Mouse (Mus musculus): Measurements from ENCODE around the gene Tradd. TPM values are rescaled to one million over a fixed set of nuclear protein-coding genes. Genes with fewer than 3 reads are reported as not detected.

The Tradd gene
- total and polyA plus RNA-seq, 3 experiments = 3.9 to 4.9 (median 4.6) TPM

DNA sequence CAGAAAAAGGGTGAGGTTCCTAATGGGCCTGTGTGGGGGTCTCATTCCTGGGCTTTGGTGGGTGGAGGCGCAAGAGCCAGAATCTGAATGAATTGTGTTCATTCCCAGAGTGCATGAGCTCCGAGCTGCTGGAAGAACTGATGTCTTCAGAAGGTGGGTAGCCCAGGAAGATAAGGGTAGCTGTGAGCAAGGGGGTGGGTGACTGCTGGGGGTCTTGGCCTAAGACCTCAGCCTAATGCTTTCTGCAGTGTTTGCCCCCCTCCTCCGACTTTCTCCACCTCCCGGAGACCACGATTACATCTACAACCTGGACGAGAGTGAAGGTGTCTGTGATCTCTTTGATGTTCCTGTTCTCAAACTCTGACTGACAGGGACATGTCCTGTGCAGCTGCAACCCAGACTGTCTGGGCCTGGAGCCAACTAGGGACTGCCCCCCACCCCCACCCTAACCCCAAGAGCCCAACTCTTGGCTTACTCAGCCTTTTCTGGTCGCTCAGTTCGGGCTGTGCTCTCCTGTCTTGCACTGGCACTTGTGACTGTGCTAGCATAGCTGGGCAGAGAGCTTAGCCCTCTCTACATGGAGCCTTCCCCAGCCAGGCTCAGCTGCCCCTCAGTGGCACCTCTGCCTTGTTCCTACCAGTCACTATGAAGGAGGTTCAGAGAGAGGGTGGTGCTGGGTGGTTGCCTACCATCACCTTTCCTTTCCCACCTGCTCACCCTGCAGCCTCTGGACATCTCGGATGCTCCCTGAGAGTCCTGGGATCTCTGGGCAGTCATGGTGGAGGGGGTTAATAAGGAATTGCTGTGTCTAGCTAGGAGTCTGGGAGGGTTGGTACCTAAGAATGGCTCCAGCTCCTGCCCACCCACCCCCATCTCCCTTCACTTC lies 40.2 kb upstream of the Tradd start:
- 41% methylated on average over 9 of the region's 9 CpGs for WGBS
- Histone ChIP-seq H3K4me1 (ENCODE audit: control insufficient read depth, insufficient read depth, low read length) (peaks cover 2% of the 10 kb centered on the region), H3K27ac (no peak overlapping the region), H3K4me3 (no peak overlapping the region), H3K9ac (ENCODE audit: low read depth, low read length) (no peak overlapping the region), H3K27me3 (ENCODE audit: control insufficient read depth, insufficient read depth, low read length) (no peaks in the 10 kb centered on the region), H3K79me2 (replicated peaks; ENCODE audit: control insufficient read depth, insufficient read depth, low read length) (no peaks in the 10 kb centered on the region), H3K36me3 (ENCODE audit: control insufficient read depth, insufficient read depth, low read length) (no peaks in the 10 kb centered on the region)
- no peak for TF ChIP-seq CTCF (IDR thresholded peaks at IDR 0.05)
- TF ChIP-seq POLR2A (IDR thresholded peaks at IDR 0.05; ENCODE audit: insufficient read depth, low read depth, low read length) = peak; percentile 45; the same call in 1 of the 2 replicates
- TF ChIP-seq EP300 (IDR thresholded peaks at IDR 0.05; ENCODE audit: insufficient read depth, low read depth, low read length) = 0 out of 2 replicates have a peak, but pooled peaks have one; percentile 21
- intact Hi-C loops (cut with DNase I) = no loop called here
- peak in 1 of 2 experiments; percentile 21 for DNase-seq

DNA sequence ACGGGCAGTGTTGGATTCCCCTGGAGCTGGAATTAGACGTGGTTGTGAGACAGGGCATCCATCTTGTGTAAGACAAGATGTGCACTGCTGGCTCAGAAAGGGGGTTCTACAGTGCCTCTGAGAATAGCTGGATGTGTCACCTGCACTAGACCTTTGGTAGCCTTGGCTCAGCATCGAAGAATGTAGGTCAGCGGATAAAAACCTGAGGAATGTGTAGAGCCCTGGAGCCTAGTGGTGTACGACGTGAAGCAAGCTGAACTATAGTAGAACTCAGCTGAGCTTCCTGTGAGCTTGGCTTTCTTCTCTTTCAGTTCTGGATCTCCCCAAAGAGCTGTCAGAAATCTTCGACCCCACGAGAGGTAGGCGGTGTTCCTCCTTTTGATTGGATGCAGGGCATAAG lies 39.5 kb upstream of the Tradd start:
- intact Hi-C loops (cut with DNase I) = no loop called here
- Histone ChIP-seq H3K27me3 (ENCODE audit: control insufficient read depth, insufficient read depth, low read length) (no peaks in the 10 kb centered on the region), H3K9ac (ENCODE audit: low read depth, low read length) (no peak overlapping the region), H3K4me1 (ENCODE audit: control insufficient read depth, insufficient read depth, low read length) (peaks cover 2% of the 10 kb centered on the region), H3K27ac (no peak overlapping the region), H3K36me3 (ENCODE audit: control insufficient read depth, insufficient read depth, low read length) (peaks cover 2% of the 10 kb centered on the region), H3K79me2 (replicated peaks; ENCODE audit: control insufficient read depth, insufficient read depth, low read length) (no peaks in the 10 kb centered on the region), H3K4me3 (no peak overlapping the region)
- DNase-seq = no peak
- 59% methylated on average over 9 of the region's 9 CpGs for WGBS
- no peak for TF ChIP-seq EP300 (IDR thresholded peaks at IDR 0.05; ENCODE audit: insufficient read depth, low read depth, low read length)
- TF ChIP-seq CTCF (IDR thresholded peaks at IDR 0.05) = no peak
- TF ChIP-seq POLR2A (IDR thresholded peaks at IDR 0.05; ENCODE audit: insufficient read depth, low read depth, low read length) = no peak

DNA sequence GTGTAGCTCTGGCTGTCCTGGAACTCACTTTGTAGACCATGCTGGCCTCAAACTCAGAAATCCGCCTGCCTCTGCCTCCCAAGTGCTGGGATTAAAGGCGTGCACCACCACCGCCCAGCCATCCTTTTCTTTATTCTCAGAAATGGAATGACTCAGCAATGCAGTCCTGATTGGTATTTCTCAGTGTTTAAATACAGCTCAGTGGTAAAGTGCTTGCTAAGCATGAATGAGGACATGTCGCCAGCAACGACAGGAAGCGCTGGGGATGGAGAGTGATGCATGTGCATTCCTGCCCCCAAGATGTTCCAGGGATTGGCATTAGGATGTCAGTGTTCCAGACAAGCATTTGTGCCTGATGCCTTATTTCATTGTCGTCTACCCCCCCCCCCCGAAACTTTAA lies 39.0 kb upstream of the Tradd start:
- peaks cover 4% of the 10 kb centered on the region for H3K4me1 ChIP-seq (ENCODE audit: control insufficient read depth, insufficient read depth, low read length)
- no peaks in the 10 kb centered on the region for H3K79me2 ChIP-seq (replicated peaks; ENCODE audit: control insufficient read depth, insufficient read depth, low read length)
- H3K27me3 ChIP-seq (ENCODE audit: control insufficient read depth, insufficient read depth, low read length) = no peaks in the 10 kb centered on the region
- TF ChIP-seq CTCF (IDR thresholded peaks at IDR 0.05) (no peak), POLR2A (IDR thresholded peaks at IDR 0.05; ENCODE audit: insufficient read depth, low read depth, low read length) (no peak), EP300 (IDR thresholded peaks at IDR 0.05; ENCODE audit: insufficient read depth, low read depth, low read length) (no peak)
- no peak overlapping the region for H3K9ac ChIP-seq (ENCODE audit: low read depth, low read length)
- intact Hi-C loops (cut with DNase I) = no loop called here
- DNase-seq = no peak
- H3K4me3 ChIP-seq = no peak overlapping the region
- H3K27ac ChIP-seq = no peak overlapping the region
- 66% methylated on average over 8 of the region's 8 CpGs for WGBS
- peaks cover 4% of the 10 kb centered on the region for H3K36me3 ChIP-seq (ENCODE audit: control insufficient read depth, insufficient read depth, low read length)

DNA sequence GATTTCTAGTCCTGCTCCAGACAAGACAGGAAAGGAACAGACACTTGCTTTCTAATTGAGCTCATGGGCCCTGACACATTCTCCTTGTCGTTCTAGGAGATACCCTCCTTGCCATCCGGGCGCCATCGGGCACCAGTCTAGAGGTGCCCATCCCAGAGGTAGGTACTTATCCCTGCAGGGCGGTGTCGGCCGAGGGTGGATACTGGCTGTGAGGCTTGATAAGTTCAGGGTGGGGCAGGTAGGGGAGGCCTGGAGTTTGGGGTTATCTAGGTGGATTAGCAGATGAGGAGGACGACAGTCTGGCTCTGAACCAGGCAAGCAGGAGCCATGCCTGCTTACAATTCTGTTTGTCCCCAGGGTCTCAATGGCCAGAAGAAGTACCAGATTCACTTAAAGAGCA lies 35.6 kb upstream of the Tradd start:
- Histone ChIP-seq H3K36me3 (ENCODE audit: control insufficient read depth, insufficient read depth, low read length) (peaks cover 4% of the 10 kb centered on the region), H3K27ac (no peak overlapping the region), H3K4me3 (no peak overlapping the region), H3K27me3 (ENCODE audit: control insufficient read depth, insufficient read depth, low read length) (no peaks in the 10 kb centered on the region), H3K4me1 (ENCODE audit: control insufficient read depth, insufficient read depth, low read length) (peaks cover 6% of the 10 kb centered on the region), H3K9ac (ENCODE audit: low read depth, low read length) (no peak overlapping the region), H3K79me2 (replicated peaks; ENCODE audit: control insufficient read depth, insufficient read depth, low read length) (no peaks in the 10 kb centered on the region)
- no peak for DNase-seq
- intact Hi-C loops (cut with DNase I) = loop anchor here (10.0 kb wide), 1 partner anchor 645 kb away; no protein-coding TSS in a partner anchor
- TF ChIP-seq POLR2A (IDR thresholded peaks at IDR 0.05; ENCODE audit: insufficient read depth, low read depth, low read length) = no peak
- TF ChIP-seq EP300 (IDR thresholded peaks at IDR 0.05; ENCODE audit: insufficient read depth, low read depth, low read length) = no peak
- no peak for TF ChIP-seq CTCF (IDR thresholded peaks at IDR 0.05)
- WGBS = 91% methylated on average over 8 of the region's 8 CpGs

DNA sequence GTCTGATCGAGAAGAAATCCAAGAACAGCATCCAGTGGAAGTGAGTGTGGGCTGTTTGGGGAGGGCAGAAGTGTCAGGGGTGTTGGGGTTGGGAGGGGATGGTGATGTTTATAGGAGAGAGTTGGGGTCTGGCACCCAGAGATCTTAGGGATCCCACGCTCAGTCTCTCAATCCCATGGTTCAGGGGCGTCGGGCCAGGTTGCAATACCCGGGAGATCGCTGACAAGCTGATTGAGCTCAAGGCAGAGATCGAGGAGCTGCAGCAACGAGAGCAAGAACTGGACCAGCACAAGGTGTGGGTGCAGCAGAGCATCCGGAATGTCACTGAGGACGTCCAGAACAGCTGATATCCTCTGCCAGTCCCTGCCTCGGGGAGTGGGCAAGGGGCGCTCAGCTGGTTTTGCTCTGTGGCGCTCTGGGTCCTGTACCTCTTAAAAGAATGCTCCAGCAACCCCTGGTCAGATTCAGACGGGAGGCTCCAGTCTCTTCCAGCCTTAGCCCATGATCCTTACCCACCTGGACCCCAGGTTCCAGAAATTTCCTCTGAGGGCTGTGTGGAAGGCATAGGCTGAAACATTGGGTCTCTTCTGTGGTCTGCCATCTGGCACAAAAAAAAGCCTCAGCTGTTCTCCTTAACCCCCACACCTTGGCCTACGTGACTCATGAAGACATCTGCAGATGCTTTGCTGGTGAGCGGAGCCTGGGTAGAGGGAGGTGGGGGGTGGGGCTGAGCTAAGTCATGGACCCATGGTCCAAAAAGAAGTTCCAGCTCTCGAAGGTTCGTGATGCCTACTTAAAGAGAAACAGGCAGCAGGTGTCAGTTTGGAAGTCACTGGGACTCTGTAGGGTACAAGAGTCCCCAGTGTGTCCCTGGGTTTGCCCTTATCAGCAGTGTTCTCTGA lies 34.2 kb upstream of the Tradd start:
- Histone ChIP-seq H3K4me3 (peak overlapping the region; percentile 99), H3K79me2 (replicated peaks; ENCODE audit: control insufficient read depth, insufficient read depth, low read length) (no peaks in the 10 kb centered on the region), H3K9ac (ENCODE audit: low read depth, low read length) (peak overlapping the region; percentile 96), H3K27ac (peak overlapping the region; percentile 88), H3K4me1 (ENCODE audit: control insufficient read depth, insufficient read depth, low read length) (peaks cover 3% of the 10 kb centered on the region), H3K36me3 (ENCODE audit: control insufficient read depth, insufficient read depth, low read length) (peaks cover 4% of the 10 kb centered on the region), H3K27me3 (ENCODE audit: control insufficient read depth, insufficient read depth, low read length) (no peaks in the 10 kb centered on the region)
- intact Hi-C loops (cut with DNase I) = loop anchor here (10.0 kb wide), 1 partner anchor 644 kb away; no protein-coding TSS in a partner anchor
- no peak for DNase-seq
- 36% methylated on average over 18 of the region's 18 CpGs for WGBS
- TF ChIP-seq EP300 (IDR thresholded peaks at IDR 0.05; ENCODE audit: insufficient read depth, low read depth, low read length) (no peak), POLR2A (IDR thresholded peaks at IDR 0.05; ENCODE audit: insufficient read depth, low read depth, low read length) (no peak), CTCF (IDR thresholded peaks at IDR 0.05) (no peak)

All from heart, adult 2 months (tissue).